Mouse (Mus musculus) MEL (cell line): ENCODE data around the gene Trmt112. TPM values are rescaled to one million over a fixed set of nuclear protein-coding genes. Genes with fewer than 3 reads are reported as not detected.
A peak's percentile ranks its signal among the peaks of the same experiment; 100 is the strongest.

Experiments
- DNase-seq: peaks from one replicate; pipeline ENCODE4 v3.0.0; 2011; ENCODE audit warnings: low read depth, low spot score
- H3K27ac ChIP-seq: 2 replicates; pipeline ENCODE4 v1.5.1; 2012; ENCODE audit warnings: low read depth, mild to moderate bottlenecking, control low read depth, low read length, moderate library complexity; ENCODE audit not compliant: control insufficient read depth
- H3K27me3 ChIP-seq, 2 experiments: fragments of 150-350 bp in 1 of 2; sonication (generic) in 1 of 2; 2 replicates each; pipeline ENCODE4 v1.6.1; 2012; ENCODE audit warnings: low read length in 2 of 2, mild to moderate bottlenecking in 2 of 2, improper control_type of control experiment in 1 of 2, moderate library complexity in 1 of 2; ENCODE audit not compliant: insufficient read depth in 2 of 2, control insufficient read depth in 1 of 2
- H3K36me3 ChIP-seq, 2 experiments: 2 replicates each; pipeline ENCODE4 v1.6.1; 2012 to 2014; ENCODE audit warnings: low read length in 2 of 2, improper control_type of control experiment in 1 of 2, inconsistent platforms in 1 of 2, mild to moderate bottlenecking in 1 of 2; ENCODE audit not compliant: insufficient read depth in 2 of 2, control insufficient read depth in 1 of 2
- H3K4me1 ChIP-seq, 2 experiments: fragments of 150-350 bp in 1 of 2; sonication (generic) in 1 of 2; 2 replicates each; pipeline ENCODE4 v1.6.1; 2012; ENCODE audit warnings: low read length in 2 of 2, improper control_type of control experiment in 1 of 2, mild to moderate bottlenecking in 1 of 2; ENCODE audit not compliant: insufficient read depth in 2 of 2, control insufficient read depth in 1 of 2
- H3K4me3 ChIP-seq, 2 experiments: fragments of 150-350 bp in 1 of 2; sonication (generic) in 1 of 2; 2 replicates each; pipeline ENCODE4 v1.5.1; 2012; ENCODE audit warnings: low read depth in 2 of 2, low read length in 2 of 2, mild to moderate bottlenecking in 2 of 2, moderate library complexity in 2 of 2, control low read depth in 1 of 2, improper control_type of control experiment in 1 of 2; ENCODE audit not compliant: control insufficient read depth in 1 of 2, insufficient read depth in 1 of 2
- H3K79me2 ChIP-seq: 2 replicates; pipeline ENCODE4 v1.6.1; 2012; ENCODE audit warnings: mild to moderate bottlenecking, low read length, moderate library complexity; ENCODE audit not compliant: control insufficient read depth, poor library complexity, insufficient read depth
- H3K9ac ChIP-seq: 2 replicates; pipeline ENCODE4 v1.6.1; 2012; ENCODE audit warnings: low read depth, mild to moderate bottlenecking, control low read depth, low read length, moderate library complexity; ENCODE audit not compliant: control insufficient read depth, poor library complexity, severe bottlenecking
- H3K9me3 ChIP-seq: fragments of 150-350 bp; sonication (generic); replicated peaks from 2 replicates; pipeline ENCODE4 v1.6.1; 2012; ENCODE audit warnings: mild to moderate bottlenecking, low read length, improper control_type of control experiment, moderate library complexity; ENCODE audit not compliant: insufficient read depth
- BHLHE40 ChIP-seq: IDR thresholded peaks from 2 replicates; pipeline ENCODE4 v1.6.1; 2012; ENCODE audit warnings: low read depth, mild to moderate bottlenecking, inconsistent platforms, low read length, improper control_type of control experiment, borderline replicate concordance
- CHD1 ChIP-seq: IDR thresholded peaks from 2 replicates; pipeline ENCODE4 v1.6.1; 2012; ENCODE audit warnings: low read depth, mild to moderate bottlenecking, inconsistent platforms, low read length, improper control_type of control experiment
- CTCF ChIP-seq, 3 experiments: IDR thresholded peaks in 2 of 3; conservative IDR thresholded peaks in 1 of 3; 2 replicates each; pipeline ENCODE4 v1.5.1; 2011 to 2012; ENCODE audit warnings: low read length in 3 of 3, low read depth in 2 of 3, mild to moderate bottlenecking in 2 of 3, improper control_type of control experiment in 1 of 3, inconsistent platforms in 1 of 3, mixed read lengths in 1 of 3, moderate library complexity in 1 of 3; ENCODE audit not compliant: control insufficient read depth in 1 of 3, insufficient read depth in 1 of 3, poor library complexity in 1 of 3, severe bottlenecking in 1 of 3
- E2F4 ChIP-seq: IDR thresholded peaks from 2 replicates; pipeline ENCODE4 v1.6.1; 2011; ENCODE audit warnings: low read depth, low read length, improper control_type of control experiment, borderline replicate concordance
- GABPA ChIP-seq: IDR thresholded peaks from 2 replicates; pipeline ENCODE4 v1.6.1; 2012; ENCODE audit warnings: low read depth, mild to moderate bottlenecking, inconsistent platforms, low read length, improper control_type of control experiment, moderate library complexity
- GATA1 ChIP-seq: IDR thresholded peaks from 2 replicates; pipeline ENCODE4 v1.6.1; 2011; ENCODE audit warnings: low read depth, low read length, improper control_type of control experiment
- HCFC1 ChIP-seq: IDR thresholded peaks from 2 replicates; pipeline ENCODE4 v1.6.1; 2012; ENCODE audit warnings: low read depth, mild to moderate bottlenecking, inconsistent platforms, low read length, improper control_type of control experiment, moderate library complexity
- JUND ChIP-seq: IDR thresholded peaks from 2 replicates; pipeline ENCODE4 v1.6.1; 2011; ENCODE audit warnings: low read depth, mild to moderate bottlenecking, improper control_type of control experiment, low read length
- KAT2A ChIP-seq: conservative IDR thresholded peaks from 2 replicates; pipeline ENCODE4 v1.6.1; 2012; ENCODE audit warnings: low read depth, low read length, improper control_type of control experiment, inconsistent platforms
- MAFK ChIP-seq: IDR thresholded peaks from 2 replicates; pipeline ENCODE4 v1.6.1; 2011; ENCODE audit warnings: low read depth, mild to moderate bottlenecking, low read length, improper control_type of control experiment, borderline replicate concordance
- MYB ChIP-seq: IDR thresholded peaks from 2 replicates; pipeline ENCODE4 v1.6.1; 2011; ENCODE audit warnings: mild to moderate bottlenecking, low read depth, low read length, improper control_type of control experiment
- POLR2A ChIP-seq, 2 experiments: IDR thresholded peaks; 2 replicates each; pipeline ENCODE4 v1.6.1; 2011 to 2012; ENCODE audit warnings: low read length in 2 of 2, mild to moderate bottlenecking in 2 of 2, control low read depth in 1 of 2, improper control_type of control experiment in 1 of 2, low read depth in 1 of 2, moderate library complexity in 1 of 2; ENCODE audit not compliant: control insufficient read depth in 1 of 2, insufficient read depth in 1 of 2, poor library complexity in 1 of 2
- RAD21 ChIP-seq: IDR thresholded peaks from 2 replicates; pipeline ENCODE4 v1.6.1; 2011; ENCODE audit warnings: mild to moderate bottlenecking, low read depth, low read length, improper control_type of control experiment
- SMC3 ChIP-seq: IDR thresholded peaks from 2 replicates; pipeline ENCODE4 v1.6.1; 2011; ENCODE audit warnings: low read depth, low read length, improper control_type of control experiment
- TBP ChIP-seq: IDR thresholded peaks from 2 replicates; pipeline ENCODE4 v1.8.0; 2011; ENCODE audit warnings: low read depth, low read length, improper control_type of control experiment
- TCF12 ChIP-seq: IDR thresholded peaks from 2 replicates; pipeline ENCODE4 v1.6.1; 2014; ENCODE audit warnings: low read depth, mild to moderate bottlenecking, inconsistent platforms, low read length, improper control_type of control experiment, moderate library complexity
- UBTF ChIP-seq: IDR thresholded peaks from 2 replicates; pipeline ENCODE4 v1.6.1; 2012; ENCODE audit warnings: low read depth, mild to moderate bottlenecking, inconsistent platforms, low read length, improper control_type of control experiment, moderate library complexity, borderline replicate concordance; ENCODE audit not compliant: insufficient read depth
- USF2 ChIP-seq, 2 experiments: IDR thresholded peaks; 2 replicates each; pipeline ENCODE4 v1.6.1; 2011 to 2012; ENCODE audit warnings: improper control_type of control experiment in 2 of 2, low read length in 2 of 2, borderline replicate concordance in 1 of 2, inconsistent platforms in 1 of 2, low read depth in 1 of 2, mild to moderate bottlenecking in 1 of 2; ENCODE audit not compliant: insufficient read depth in 1 of 2
- ZC3H11A ChIP-seq: IDR thresholded peaks from 2 replicates; pipeline ENCODE4 v1.6.1; 2012; ENCODE audit warnings: low read depth, mild to moderate bottlenecking, inconsistent platforms, low read length, improper control_type of control experiment
- ZMIZ1 ChIP-seq: IDR thresholded peaks from 2 replicates; pipeline ENCODE4 v1.6.1; 2012; ENCODE audit warnings: low read depth, mild to moderate bottlenecking, inconsistent platforms, low read length, improper control_type of control experiment, moderate library complexity
- polyA plus RNA-seq, 2 experiments: library from polyadenylated mRNA; stranded (reverse) in 1 of 2; unstranded in 1 of 2; fragments of >175 nt in 1 of 2; fragments of >200 nt in 1 of 2; gene quantifications; 2 replicates each; pipeline versions ENCODE4 v1.2.1 to v1.2.4; 2012; ENCODE audit warnings: low replicate concordance in 2 of 2, low read depth in 1 of 2; ENCODE audit not compliant: insufficient read length in 2 of 2, insufficient read depth in 1 of 2, missing spikeins in 1 of 2
- total RNA-seq: library from RNA; depleted of rRNA; stranded (reverse); fragments of 300-350 nt; gene quantifications from 2 replicates; pipeline ENCODE4 v1.2.3, GENCODE M21; 2012

Gene Trmt112
- total and polyA plus RNA-seq, 3 experiments = 294 to 319 TPM; not detected in 1

DNA sequence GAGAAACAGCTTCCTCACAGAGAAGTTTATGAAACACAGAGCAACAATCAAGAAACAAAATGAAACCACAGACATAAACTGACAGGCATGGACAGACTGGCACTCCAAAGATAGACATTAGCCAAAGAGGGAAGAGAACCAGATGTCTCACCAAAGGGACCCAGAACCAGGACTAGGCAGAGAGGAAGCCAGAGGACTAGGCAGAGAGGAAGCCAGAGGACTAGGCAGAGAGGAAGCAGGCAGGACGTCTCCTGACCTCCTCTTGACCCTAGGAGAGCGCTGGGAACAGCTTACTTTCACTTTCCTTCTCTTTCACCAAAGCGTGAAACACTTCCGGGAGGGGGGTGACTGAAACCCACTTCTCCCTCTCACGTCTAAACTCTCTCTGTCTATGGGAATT lies 40.1 kb upstream of the Trmt112 start (continued):
- TF ChIP-seq TCF12 (0 out of 2 replicates have a peak, but pooled peaks have one; percentile 44), GATA1 (0 out of 2 replicates have a peak, but pooled peaks have one; percentile 2), MYB (no peak), KAT2A (0 out of 2 replicates have a peak, but pooled peaks have one; percentile 20), BHLHE40 (0 out of 2 replicates have a peak, but pooled peaks have one; percentile 24), JUND (no peak), SMC3 (no peak), UBTF (no peak), ZMIZ1 (no peak), CHD1 (no peak), POLR2A (IDR thresholded peaks at IDR 0.05; ENCODE audit: control insufficient read depth in 1 of 2, insufficient read depth in 1 of 2, low read depth in 1 of 2, low read length in 2 of 2, poor library complexity in 1 of 2) (peak in 1 of 2 experiments; percentile 51; a peak in 2 of 4 replicates), HCFC1 (peak; percentile 70), GABPA (no peak), USF2 (IDR thresholded peaks at IDR 0.05; ENCODE audit: borderline replicate concordance in 1 of 2, insufficient read depth in 1 of 2, low read depth in 1 of 2, low read length in 2 of 2) (no peak), RAD21 (no peak), MAFK (no peak)
- TF ChIP-seq, all 39 proteins: peak for 15

DNA sequence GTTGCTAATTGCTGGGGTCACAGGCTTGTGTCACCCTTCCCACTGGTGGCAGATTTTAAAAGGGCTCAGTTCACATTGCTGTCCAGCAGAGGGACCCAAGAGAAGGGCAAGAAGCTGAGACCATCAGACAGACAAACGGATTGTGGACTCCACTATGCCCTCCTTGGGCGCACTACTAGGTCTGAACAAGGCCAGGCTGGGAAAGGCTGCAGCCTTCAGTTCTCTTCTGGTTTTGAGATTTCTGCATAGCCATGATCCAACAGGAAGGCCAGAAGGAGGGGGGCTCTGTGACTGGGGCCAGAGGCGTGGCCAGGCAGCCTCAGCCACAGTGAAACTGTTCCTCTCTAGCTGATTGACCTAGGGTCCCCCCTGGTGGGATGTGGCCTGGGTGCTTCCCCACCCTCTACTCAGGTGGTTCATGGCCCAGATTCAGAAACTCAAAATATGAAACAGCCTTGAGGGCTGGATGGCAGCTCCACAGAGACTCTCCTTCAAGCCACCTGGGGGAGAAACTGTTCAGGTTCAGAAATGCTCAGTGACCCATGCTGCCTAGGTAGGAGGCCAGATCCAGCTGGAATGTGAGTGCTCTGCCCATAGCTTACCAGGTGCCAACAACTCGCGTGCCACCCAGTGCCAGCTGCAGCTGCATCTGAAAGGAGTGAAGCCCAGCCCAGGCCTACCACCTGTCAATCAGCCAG lies 37.8 kb upstream of the Trmt112 start:
- Histone ChIP-seq H3K27ac (no peak overlapping the region), H3K79me2 (no peaks in the 10 kb centered on the region), H3K9me3 (no peaks in the 10 kb centered on the region), H3K9ac (0 out of 2 replicates have a peak overlapping the region, but pooled peaks have one; percentile 8), H3K4me1 (peaks cover 0 to 9% of the 10 kb centered on the region in 2 experiments; a peak in 2 of 4 replicates), H3K4me3 (peak overlapping the region; percentile 13 to 43; a peak in 2 of 4 replicates), H3K27me3 (no peaks in the 10 kb centered on the region), H3K36me3 (peaks cover 0 to 5% of the 10 kb centered on the region in 2 experiments; a peak in 2 of 4 replicates)
- peak; percentile 66 for DNase-seq
- no peak for TF ChIP-seq E2F4
- TF ChIP-seq TBP = no peak
- peak; percentile 50 for TF ChIP-seq RAD21
- TF ChIP-seq ZC3H11A = 0 out of 2 replicates have a peak, but pooled peaks have one; percentile 18
- peak; percentile 62 for TF ChIP-seq SMC3
- no peak for TF ChIP-seq JUND
- peak; percentile 47 to 65 (median 57); a peak in 5 of 6 replicates for TF ChIP-seq CTCF (IDR thresholded peaks at IDR 0.05 in 2 of 3, conservative IDR thresholded peaks at IDR 0.05 in 1 of 3; ENCODE audit: control insufficient read depth in 1 of 3, insufficient read depth in 1 of 3, low read depth in 2 of 3, low read length in 3 of 3, poor library complexity in 1 of 3, severe bottlenecking in 1 of 3)
